Mouse (Mus musculus) liver, postnatal 0 days (tissue): ENCODE results near the gene Pttg1. TPM values are rescaled to one million over a fixed set of nuclear protein-coding genes. Genes with fewer than 3 reads are reported as not detected.

Experiments
- ATAC-seq: fragments of 200-750 bp; cut with Nextera tagmentation; 2 replicates; pipeline ENCODE4 v1.8.0; 2017; ENCODE audit warnings: mild to moderate bottlenecking, moderate library complexity
- DNase-seq: peaks from one replicate; pipeline ENCODE4 v3.0.0-alpha.2; 2016
- H3K27ac ChIP-seq: fragments of 300-500 bp; sonication (generic); 2 replicates; pipeline ENCODE4 v1.5.1; 2014; ENCODE audit warnings: antibody characterized with exemption, moderate library complexity, mild to moderate bottlenecking, low read depth
- H3K27me3 ChIP-seq: fragments of 300-500 bp; sonication (generic); 2 replicates; pipeline ENCODE4 v1.6.1; 2014; ENCODE audit warnings: low read length, control low read depth, mixed read lengths; ENCODE audit not compliant: insufficient read depth
- H3K36me3 ChIP-seq: fragments of 300-500 bp; sonication (generic); replicated peaks from 2 replicates; pipeline ENCODE4 v1.6.1; 2014; ENCODE audit warnings: mild to moderate bottlenecking, control low read depth, low read length, moderate library complexity, mixed read lengths; ENCODE audit not compliant: insufficient read depth
- H3K4me1 ChIP-seq: fragments of 300-500 bp; sonication (generic); 2 replicates; pipeline ENCODE4 v1.6.1; 2014; ENCODE audit warnings: antibody characterized with exemption, mild to moderate bottlenecking, control low read depth; ENCODE audit not compliant: insufficient read depth
- H3K4me2 ChIP-seq: fragments of 300-500 bp; sonication (generic); 2 replicates; pipeline ENCODE4 v1.6.1; 2014; ENCODE audit warnings: low read depth, mild to moderate bottlenecking, low read length, moderate library complexity, mixed read lengths
- H3K4me3 ChIP-seq: fragments of 300-500 bp; sonication (generic); 2 replicates; pipeline ENCODE4 v1.5.1; 2014; ENCODE audit warnings: low read depth, low read length
- H3K9ac ChIP-seq: fragments of 300-500 bp; sonication (generic); replicated peaks from 2 replicates; pipeline ENCODE4 v1.6.1; 2014; ENCODE audit warnings: mild to moderate bottlenecking, moderate library complexity
- H3K9me3 ChIP-seq: fragments of 300-500 bp; sonication (generic); 2 replicates; pipeline ENCODE4 v1.6.1; 2016; ENCODE audit warnings: mild to moderate bottlenecking, control low read depth, low read length, mixed read lengths
- CTCF ChIP-seq: sonication (generic); IDR thresholded peaks from 2 replicates; pipeline ENCODE4 v1.5.1; 2016; ENCODE audit warnings: antibody characterized with exemption, low read depth
- EP300 ChIP-seq: IDR thresholded peaks from 2 replicates; pipeline ENCODE4 v1.6.1; 2016; ENCODE audit warnings: antibody characterized with exemption, low read depth, mild to moderate bottlenecking
- WGBS: fragments of 180-500 bp; shearing (Covaris S2); extraction: QIAGEN DNeasy Blood & Tissue Kit; methylation state at CpG from one replicate; pipeline ENCODE4 v1.1.7; 2014; ENCODE audit not compliant: insufficient replicate concordance; 5-methylcytosine and 5-hydroxymethylcytosine counted together
- polyA plus RNA-seq: library from polyadenylated mRNA; unstranded; fragments of >200 nt; fragmentation: Nextera tagmentation; extraction: Ambion mirVana; gene quantifications from 2 replicates; pipeline ENCODE4 v1.2.1, GENCODE M21; 2015

Pttg1 gene
- polyA plus RNA-seq, 1 experiment from 2014 or later: 61.8 TPM

- no peaks in the 10 kb centered on the region for H3K9me3 ChIP-seq
- TF ChIP-seq CTCF (peak; percentile 90), EP300 (no peak)
Measured at GRCm38 (mm10) chr11:43412771-43413451, 13.1 kb downstream of the Pttg1 start.

GRCm38 (mm10) chr11:43411413-43411812 is 14.6 kb downstream of the Pttg1 start:
- H3K4me3 ChIP-seq: no peak overlapping the region
- no peaks in the 10 kb centered on the region for H3K27me3 ChIP-seq
- no peak overlapping the region for H3K9ac ChIP-seq
- H3K4me2 ChIP-seq: no peak overlapping the region
- DNase-seq: peak; percentile 81
- WGBS: 0% methylated on average over 1 of the region's 1 CpGs
- H3K36me3 ChIP-seq: no peaks in the 10 kb centered on the region
- H3K4me1 ChIP-seq: no peaks in the 10 kb centered on the region
- no peak overlapping the region for H3K27ac ChIP-seq
- H3K9me3 ChIP-seq: no peaks in the 10 kb centered on the region
- peak; percentile 55; the same call in 1 of the 2 replicates for ATAC-seq
- TF ChIP-seq EP300 (no peak), CTCF (peak; percentile 94)

More at GRCm38 (mm10) chr11:43412771-43413451, 13.1 kb downstream of the Pttg1 start:
- WGBS: 22% methylated on average over 14 of the region's 14 CpGs
- H3K36me3 ChIP-seq: no peaks in the 10 kb centered on the region
- DNase-seq: peak; percentile 76
- no peak overlapping the region for H3K9ac ChIP-seq
- no peak overlapping the region for H3K27ac ChIP-seq
- H3K4me2 ChIP-seq: no peak overlapping the region
- H3K4me3 ChIP-seq: no peak overlapping the region
- ATAC-seq: no peak
- no peaks in the 10 kb centered on the region for H3K4me1 ChIP-seq
- no peaks in the 10 kb centered on the region for H3K27me3 ChIP-seq

- H3K27me3 ChIP-seq: no peaks in the 10 kb centered on the region
- 70% methylated on average over 7 of the region's 7 CpGs for WGBS
- no peak overlapping the region for H3K4me3 ChIP-seq
- no peak overlapping the region for H3K4me2 ChIP-seq
- TF ChIP-seq CTCF (no peak), EP300 (no peak)
- H3K9ac ChIP-seq: no peak overlapping the region
- DNase-seq (no peak), ATAC-seq (no peak)
- no peak overlapping the region for H3K27ac ChIP-seq
- H3K9me3 ChIP-seq: no peaks in the 10 kb centered on the region
- H3K36me3 ChIP-seq: no peaks in the 10 kb centered on the region
- no peaks in the 10 kb centered on the region for H3K4me1 ChIP-seq
Measured at GRCm38 (mm10) chr11:43410291-43410690, 15.8 kb downstream of the Pttg1 start.

GRCm38 (mm10) chr11:43408888-43409287 is 17.2 kb downstream of the Pttg1 start:
- H3K9ac ChIP-seq: no peak overlapping the region
- no peaks in the 10 kb centered on the region for H3K9me3 ChIP-seq
- WGBS: 45% methylated on average over 2 of the region's 2 CpGs
- H3K4me1 ChIP-seq: no peaks in the 10 kb centered on the region
- H3K27ac ChIP-seq: no peak overlapping the region
- no peak for TF ChIP-seq CTCF
- TF ChIP-seq EP300: no peak
- ATAC-seq: no peak
- H3K27me3 ChIP-seq: no peaks in the 10 kb centered on the region
- H3K4me3 ChIP-seq: no peak overlapping the region
- H3K36me3 ChIP-seq: no peaks in the 10 kb centered on the region
- H3K4me2 ChIP-seq: no peak overlapping the region
- DNase-seq: no peak

- no peak overlapping the region for H3K27ac ChIP-seq
- no peak for ATAC-seq
- TF ChIP-seq EP300 (no peak), CTCF (no peak)
- no peaks in the 10 kb centered on the region for H3K9me3 ChIP-seq
- H3K4me3 ChIP-seq: no peak overlapping the region
- 79% methylated on average over 15 of the region's 15 CpGs for WGBS
- H3K27me3 ChIP-seq: no peaks in the 10 kb centered on the region
- no peaks in the 10 kb centered on the region for H3K36me3 ChIP-seq
- no peaks in the 10 kb centered on the region for H3K4me1 ChIP-seq
- H3K9ac ChIP-seq: no peak overlapping the region
- no peak for DNase-seq
- no peak overlapping the region for H3K4me2 ChIP-seq
Measured at GRCm38 (mm10) chr11:43404150-43404807, 21.8 kb downstream of the Pttg1 start.

GRCm38 (mm10) chr11:43400131-43400530 is 25.9 kb downstream of the Pttg1 start:
- H3K36me3 ChIP-seq: no peaks in the 10 kb centered on the region
- H3K4me1 ChIP-seq: no peaks in the 10 kb centered on the region
- no peak overlapping the region for H3K27ac ChIP-seq
- no peak overlapping the region for H3K4me3 ChIP-seq
- no peak for DNase-seq
- ATAC-seq: no peak
- WGBS: 83% methylated on average over 1 of the region's 1 CpGs
- no peaks in the 10 kb centered on the region for H3K27me3 ChIP-seq
- H3K9ac ChIP-seq: no peak overlapping the region
- TF ChIP-seq EP300 (no peak), CTCF (no peak)
- no peaks in the 10 kb centered on the region for H3K9me3 ChIP-seq
- H3K4me2 ChIP-seq: no peak overlapping the region
